In the genomic region with DNA sequence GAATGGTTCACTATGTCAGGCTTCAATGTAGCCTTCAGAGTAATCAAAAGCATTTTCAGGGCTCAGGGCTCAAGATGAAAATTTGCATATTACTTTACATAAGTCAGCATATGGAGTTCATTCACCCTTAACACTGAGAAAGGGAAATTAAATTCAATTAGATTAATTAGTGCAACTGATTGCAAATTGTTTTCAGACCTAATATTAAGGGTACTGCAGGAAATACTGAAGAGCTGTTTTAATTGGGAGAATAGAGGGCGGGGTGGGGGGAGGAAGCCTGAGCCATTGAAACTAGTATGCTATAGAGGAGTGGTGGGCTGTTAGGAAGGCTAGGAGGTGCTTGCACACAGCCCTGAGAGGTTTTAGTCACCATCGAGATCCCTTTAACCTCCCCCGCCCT, we compare ENCODE assay signal across 28 mouse cellular contexts.
"Had no signal": no experiment of that assay in that cellular context is flagged by ENCODE, and none has a peak within 500 bp of the region (broad histone marks: within the 10 kb centered on the region; RNA-seq: fewer than 3 reads in every experiment).

No protein-coding gene starts in this region.

- H3K9me3 ChIP-seq: heart, embryonic 10.5 days; heart, embryonic 12.5 days; hindbrain, embryonic 10.5 days; hindbrain, embryonic 12.5 days; intestine, embryonic 15.5 days; limb, embryonic 10.5 days; limb, embryonic 12.5 days; liver, embryonic 13.5 days; liver, embryonic 15.5 days had no signal

- H3K36me3 ChIP-seq: heart, embryonic 10.5 days; heart, embryonic 12.5 days; hindbrain, embryonic 10.5 days; hindbrain, embryonic 12.5 days; intestine, embryonic 15.5 days; limb, embryonic 10.5 days; limb, embryonic 12.5 days; liver, embryonic 13.5 days; liver, embryonic 15.5 days had no signal

- H3K9ac ChIP-seq: heart, embryonic 12.5 days; hindbrain, embryonic 12.5 days; hindbrain, embryonic 14.5 days; intestine, embryonic 15.5 days; limb, embryonic 12.5 days; liver, embryonic 13.5 days; liver, embryonic 15.5 days had no signal

- ATAC-seq: hindbrain, embryonic 16.5 days; inflammation-experienced regulatory T-cells, adult 6 months; intestine, embryonic 15.5 days; intestine, postnatal 0 days had no signal

- DNase-seq: gastrocnemius, adult 2 months; gastrocnemius, postnatal 10 days; gastrocnemius, postnatal 25 days; heart, adult 18-20 months; heart, postnatal 10 days; heart, postnatal 4 days; kidney, adult 18-20 months; kidney, adult 8-10 months; kidney, postnatal 10 days; kidney, postnatal 25 days; kidney, postnatal 4 days; liver; liver, embryonic 13.5 days had no signal

- H3K4me3 ChIP-seq: gastrocnemius, adult 2 months; heart, embryonic 10.5 days; heart, embryonic 12.5 days; hindbrain, embryonic 10.5 days; hindbrain, embryonic 12.5 days; intestine, embryonic 15.5 days; layer of hippocampus, adult 2 months; left cerebral cortex, adult 2 months; limb, embryonic 10.5 days; limb, embryonic 12.5 days; liver, embryonic 13.5 days; liver, embryonic 15.5 days had no signal

- H3K27ac ChIP-seq: gastrocnemius, adult 2 months; heart, embryonic 10.5 days; hindbrain, embryonic 10.5 days; hindbrain, embryonic 12.5 days; intestine, embryonic 15.5 days; layer of hippocampus, adult 2 months; left cerebral cortex, adult 2 months; limb, embryonic 10.5 days; limb, embryonic 12.5 days; liver, embryonic 13.5 days; liver, embryonic 15.5 days had no signal

- H3K4me1 ChIP-seq: heart, embryonic 10.5 days; heart, embryonic 12.5 days; intestine, embryonic 15.5 days; limb, embryonic 10.5 days; limb, embryonic 12.5 days; liver, embryonic 13.5 days; liver, embryonic 15.5 days had no signal

- H3K27me3 ChIP-seq: heart, embryonic 12.5 days; hindbrain, embryonic 12.5 days; intestine, embryonic 15.5 days; limb, embryonic 12.5 days; liver, embryonic 13.5 days; liver, embryonic 15.5 days had no signal

- H3K4me2 ChIP-seq: heart, embryonic 12.5 days; hindbrain, embryonic 12.5 days; hindbrain, embryonic 14.5 days; intestine, embryonic 15.5 days; limb, embryonic 12.5 days; liver, embryonic 11.5 days; liver, embryonic 13.5 days; liver, embryonic 15.5 days had no signal
